Mouse (Mus musculus) heart, postnatal 0 days (tissue): ENCODE results near the gene Dyrk2.

Experiments
- CTCF ChIP-seq: IDR thresholded peaks from 2 replicates; pipeline ENCODE4 v1.5.1; 2016; ENCODE audit warnings: antibody characterized with exemption, control low read depth, low read depth
- EP300 ChIP-seq: IDR thresholded peaks from 2 replicates; pipeline ENCODE4 v1.6.1; 2016; ENCODE audit warnings: antibody characterized with exemption, low read depth

DNA sequence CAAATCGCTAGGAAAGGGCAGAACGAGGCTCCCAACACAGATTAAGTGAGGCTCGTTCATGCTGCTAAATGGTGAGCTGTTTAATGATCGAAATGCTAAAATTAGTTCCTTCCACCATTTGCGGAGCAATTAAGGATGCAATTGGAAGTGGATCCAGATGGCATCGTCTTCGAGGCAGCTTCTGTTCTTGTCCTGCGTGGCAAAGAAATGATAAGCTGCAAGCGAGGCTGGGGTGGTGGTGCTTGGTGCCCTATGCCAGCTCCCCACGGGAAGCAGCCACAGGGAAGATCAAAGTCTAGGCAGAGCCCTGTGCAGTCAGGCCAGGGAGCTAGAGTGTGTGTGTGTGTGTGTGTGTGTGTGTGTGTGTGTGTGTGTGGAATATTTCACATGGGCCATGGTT lies 32.6 kb upstream of the Dyrk2 start:
- TF ChIP-seq EP300 (no peak), CTCF (no peak)
